Mouse (Mus musculus) brain, embryonic 14.5 days (tissue): Measurements from ENCODE around the gene Nab1.

Experiments used
- CTCF ChIP-seq: fragments of 200-500 bp; IDR thresholded peaks from 2 replicates; pipeline ENCODE4 v1.5.1; 2012; ENCODE audit warnings: inconsistent platforms, mild to moderate bottlenecking, moderate library complexity, borderline replicate concordance; ENCODE audit not compliant: insufficient read depth, insufficient read length; ENCODE audit errors: extremely low read depth
- POLR2A ChIP-seq: fragments of 200-500 bp; IDR thresholded peaks from 2 replicates; pipeline ENCODE4 v1.6.1; 2012; ENCODE audit warnings: mild to moderate bottlenecking, inconsistent platforms, borderline replicate concordance; ENCODE audit not compliant: poor library complexity, insufficient read depth, insufficient read length, severe bottlenecking; ENCODE audit errors: extremely low read depth

DNA sequence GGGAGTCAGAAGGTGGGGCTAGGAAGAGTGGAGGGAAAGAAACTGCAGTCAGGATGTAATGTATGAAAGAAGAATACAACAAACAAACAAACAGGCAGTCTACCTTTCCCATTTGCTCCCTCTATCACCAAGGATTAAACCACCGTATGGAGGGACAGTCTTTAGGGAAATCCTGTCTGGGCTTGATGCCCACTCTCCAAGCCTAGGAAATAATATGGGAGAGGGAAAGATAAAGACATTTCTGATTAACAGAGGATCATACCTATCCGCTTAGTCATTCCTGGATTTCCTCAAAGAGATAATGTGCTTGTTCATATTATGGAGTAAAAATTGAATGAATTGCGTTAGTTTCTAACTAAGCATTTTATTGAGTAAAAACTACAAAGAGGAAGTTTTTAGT lies 46.3 kb upstream of the Nab1 start:
- no peak for TF ChIP-seq CTCF
- no peak for TF ChIP-seq POLR2A
